Mouse (Mus musculus): ENCODE measurements around the gene Slc4a1.

Slc4a1 gene

DNA sequence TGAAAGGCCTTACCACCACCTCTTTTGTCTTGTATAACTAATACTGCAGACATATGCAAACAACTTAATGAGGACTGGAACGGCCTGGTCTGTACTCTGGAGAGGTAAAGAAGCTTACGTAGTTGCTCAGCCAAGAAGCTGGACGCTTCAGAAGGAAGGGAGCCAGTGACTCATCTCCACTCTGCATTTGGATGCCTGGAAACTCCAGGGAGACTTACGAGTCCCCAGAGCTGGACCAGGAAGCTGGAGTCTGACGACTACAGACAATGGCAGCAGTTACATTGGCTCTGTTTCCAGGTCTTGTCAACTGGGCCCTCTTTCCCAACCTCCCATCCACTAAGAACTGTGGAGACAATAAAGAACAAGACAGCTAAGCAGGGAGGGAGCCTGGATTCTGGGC lies 38.8 kb downstream of the Slc4a1 start:
- no peak for DNase-seq (ENCODE audit: low read depth, low spot score)

GRCm38 (mm10) chr11:102323516-102323915 lies 42.5 kb downstream of the Slc4a1 start:
- no peak for DNase-seq (ENCODE audit: low read depth, low spot score)

DNA sequence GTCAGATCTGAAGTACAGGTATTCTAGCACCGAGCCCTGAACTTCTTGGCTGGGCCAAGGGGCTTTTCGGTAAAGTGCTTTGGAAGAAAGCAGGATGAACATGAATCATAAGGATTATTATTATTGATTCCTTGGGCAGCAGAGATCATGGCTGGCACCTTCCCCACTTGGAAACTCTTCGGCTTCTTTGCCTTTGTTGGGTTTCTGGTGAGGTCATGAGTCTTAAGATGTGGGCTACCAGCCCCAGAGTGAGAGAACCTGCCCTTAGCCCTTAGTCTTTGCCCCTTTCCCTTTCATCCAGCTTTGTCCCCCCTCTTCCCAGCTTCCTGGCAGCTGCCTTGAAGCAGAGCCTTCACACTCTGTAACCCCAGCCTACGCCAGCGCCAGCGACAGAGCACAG lies 44.1 kb downstream of the Slc4a1 start:
- no peak for DNase-seq (ENCODE audit: low read depth, low spot score)

- DNase-seq (ENCODE audit: low read depth, low spot score) = peak; percentile 27
Measured at GRCm38 (mm10) chr11:102320686-102321005, 45.4 kb downstream of the Slc4a1 start.

DNA sequence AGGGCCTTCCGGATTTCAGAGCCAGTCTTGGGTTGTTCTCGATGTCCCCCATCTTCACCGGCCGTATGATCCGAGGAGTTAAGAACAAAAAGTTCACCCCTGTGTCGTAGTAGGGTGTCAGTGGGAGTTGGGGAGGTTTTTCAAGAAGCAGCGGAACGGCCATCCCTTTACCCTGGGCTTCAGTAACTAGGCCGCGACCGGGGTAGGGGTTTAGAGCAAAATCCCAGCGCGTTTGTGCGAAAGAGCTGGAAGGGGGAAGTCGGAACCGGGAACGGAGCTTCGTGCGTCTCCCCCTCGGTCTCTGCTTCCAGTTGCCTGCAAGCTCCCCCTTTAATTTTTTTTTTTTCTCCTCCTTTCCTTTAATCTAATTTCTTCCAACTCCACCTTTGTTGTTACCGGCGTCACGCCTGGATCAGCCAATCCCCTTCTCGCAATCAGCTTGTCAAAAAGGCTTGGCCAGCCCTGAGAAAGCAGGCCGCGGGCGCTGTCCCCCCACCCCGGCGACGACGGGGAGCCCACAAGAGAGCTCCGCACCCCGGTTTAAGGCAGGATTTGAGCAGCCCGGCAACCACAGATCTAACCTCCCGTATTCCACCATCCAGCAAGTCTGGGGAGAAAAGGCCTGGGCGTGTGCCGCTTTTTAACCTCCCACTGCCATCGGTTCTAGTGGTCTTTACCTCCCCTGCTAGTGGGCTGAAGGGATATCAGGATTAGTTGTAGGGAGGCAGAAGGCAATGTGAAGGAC lies 45.9 kb downstream of the Slc4a1 start:
- peak; percentile 79 for DNase-seq (ENCODE audit: low read depth, low spot score)

- peak; percentile 81 for DNase-seq (ENCODE audit: low read depth, low spot score)
Measured at GRCm38 (mm10) chr11:102319410-102319792, 46.6 kb downstream of the Slc4a1 start, which contains the start of gene Ubtf. Ubtf (minus strand) TSS chr11:102319742.

DNA sequence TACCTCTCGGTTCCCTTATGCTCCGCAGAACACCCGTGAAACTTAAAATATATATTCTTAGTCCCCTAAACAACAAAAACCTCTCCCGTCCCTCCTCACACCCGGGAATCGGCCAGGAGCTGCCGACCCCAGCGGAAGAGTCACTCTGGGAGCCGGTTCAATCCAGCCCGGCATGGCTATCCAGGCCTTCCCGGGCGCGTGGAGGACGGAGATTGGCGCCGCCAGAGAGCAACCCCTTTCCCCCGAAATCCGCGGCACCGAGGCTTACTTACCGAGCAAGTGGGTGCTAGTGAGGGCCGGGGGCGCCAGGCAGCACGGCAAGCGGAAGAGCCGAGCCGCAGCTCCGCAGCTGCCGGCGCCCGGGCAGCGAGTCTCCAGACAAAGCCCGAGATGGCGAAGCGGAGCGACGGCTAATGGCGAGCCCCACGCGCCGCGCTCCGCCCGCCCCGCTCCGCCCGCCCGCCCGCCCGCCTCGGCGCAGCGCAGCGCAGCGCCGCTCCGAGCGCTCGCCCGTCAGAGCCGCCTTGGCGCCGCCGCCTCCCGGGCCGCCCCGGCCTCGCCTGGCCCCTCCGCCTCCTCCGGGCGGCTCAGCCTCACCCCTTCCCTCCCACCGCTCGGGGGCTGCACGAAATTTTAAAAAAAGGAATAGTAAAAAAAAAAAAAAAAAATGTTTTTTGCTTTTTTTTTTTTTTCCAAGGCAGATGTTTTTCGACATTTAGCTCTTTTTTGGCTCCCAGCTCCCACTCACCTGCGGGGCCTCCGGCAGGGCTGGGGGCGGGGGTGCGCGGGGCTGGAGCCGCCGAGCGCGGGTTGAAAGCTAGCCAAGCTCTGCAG lies 47.2 kb downstream of the Slc4a1 start:
- DNase-seq (ENCODE audit: low read depth, low spot score) = peak; percentile 55

- DNase-seq (ENCODE audit: low read depth, low spot score) = peak; percentile 73
Measured at GRCm38 (mm10) chr11:102317901-102318575, 48.0 kb downstream of the Slc4a1 start.

DNA sequence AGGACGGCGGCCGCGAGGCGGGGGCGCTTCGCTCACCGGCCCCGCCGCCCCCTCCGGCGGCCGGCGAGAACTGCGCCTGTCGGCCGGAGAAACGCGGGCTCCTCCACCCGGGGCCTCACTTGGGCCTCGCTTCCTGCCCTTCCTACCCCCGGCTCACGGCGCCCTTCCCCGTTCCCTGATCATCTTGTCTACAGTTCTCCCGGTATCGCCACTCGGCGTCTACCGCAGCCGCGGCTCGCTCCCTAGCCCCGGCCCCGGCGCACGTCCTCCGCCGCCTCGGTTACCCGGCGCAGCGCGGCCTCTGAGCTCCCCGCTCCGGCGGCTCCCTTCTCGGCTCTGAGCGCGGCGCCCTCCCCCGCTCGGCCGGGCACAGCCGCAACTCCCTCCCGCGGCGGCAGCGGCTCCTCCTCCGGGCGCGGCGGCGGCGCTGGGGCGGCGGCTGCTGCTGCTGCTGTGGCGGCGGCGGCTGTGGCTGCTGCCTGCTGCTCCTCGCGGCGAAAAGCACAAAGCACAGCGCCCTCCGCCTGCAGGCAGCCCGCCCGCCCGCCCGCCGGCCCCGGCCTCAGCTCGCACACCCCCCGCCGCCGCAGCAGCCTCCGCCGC lies 48.6 kb downstream of the Slc4a1 start:
- DNase-seq (ENCODE audit: low read depth, low spot score) = peak; percentile 71

- peak; percentile 84 for DNase-seq (ENCODE audit: low read depth, low spot score)
Measured at GRCm38 (mm10) chr11:102316572-102317297, 49.3 kb downstream of the Slc4a1 start.

DNA sequence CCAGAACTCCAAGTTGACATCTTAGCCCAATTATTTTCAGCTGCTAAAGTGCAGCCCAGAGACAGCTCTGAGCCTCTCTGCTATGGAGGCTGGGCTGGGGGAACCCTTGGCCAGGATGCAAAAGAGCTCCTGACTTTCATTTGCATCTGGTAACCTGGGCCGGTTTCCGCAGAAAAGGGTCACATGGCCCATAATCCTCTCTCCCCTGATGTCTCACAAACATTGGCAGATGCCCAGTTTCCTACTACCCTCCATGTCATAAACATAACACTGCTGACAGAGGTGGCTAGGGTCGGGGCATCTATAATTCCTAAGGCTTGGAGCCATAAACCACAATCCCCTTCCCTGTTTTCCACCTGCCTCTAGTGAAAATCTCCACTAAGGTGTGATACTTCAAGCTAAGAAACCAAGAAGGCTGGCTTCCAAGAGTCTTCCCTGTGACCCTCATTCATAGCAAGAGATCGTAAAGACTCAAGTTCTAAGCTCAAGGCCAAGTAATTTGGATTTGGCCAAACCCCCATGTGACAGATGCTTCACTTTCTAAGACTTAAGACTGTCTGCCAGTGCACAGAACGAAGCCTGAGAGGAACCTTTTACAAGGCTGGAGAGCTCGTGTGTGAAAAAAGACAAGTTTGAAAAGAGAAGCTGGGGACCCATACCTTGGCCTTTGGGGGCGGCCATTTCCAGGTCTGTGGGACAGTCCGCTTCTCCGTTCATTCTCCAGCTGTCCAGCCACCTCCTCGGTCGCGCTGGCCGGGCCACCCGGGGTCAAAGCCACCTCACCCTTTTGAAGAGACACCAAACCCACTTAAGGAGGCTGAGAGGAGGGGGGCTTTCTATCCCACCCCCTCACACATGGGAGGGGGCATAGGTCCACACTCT lies 50.1 kb downstream of the Slc4a1 start:
- no peak for DNase-seq (ENCODE audit: low read depth, low spot score)

DNA sequence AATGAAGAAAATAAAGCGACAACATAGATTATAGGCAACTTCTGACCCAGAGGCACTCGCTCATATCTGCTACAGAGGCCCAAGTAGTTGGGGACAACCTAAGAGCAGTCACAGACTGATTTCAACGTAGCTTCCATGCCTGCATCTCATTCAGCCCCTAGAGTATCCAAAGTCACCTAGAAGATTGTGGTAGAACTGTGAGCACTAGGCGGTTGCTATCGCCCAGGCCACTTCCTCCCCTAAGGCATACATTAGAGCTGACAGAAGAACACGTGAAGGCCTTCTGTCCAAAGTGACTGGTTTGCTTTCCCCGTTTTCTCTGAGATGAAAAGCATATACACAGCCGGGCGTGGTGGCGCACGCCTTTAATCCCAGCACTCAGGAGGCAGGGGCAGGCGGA lies 51.7 kb downstream of the Slc4a1 start:
- DNase-seq (ENCODE audit: low read depth, low spot score) = no peak

DNA sequence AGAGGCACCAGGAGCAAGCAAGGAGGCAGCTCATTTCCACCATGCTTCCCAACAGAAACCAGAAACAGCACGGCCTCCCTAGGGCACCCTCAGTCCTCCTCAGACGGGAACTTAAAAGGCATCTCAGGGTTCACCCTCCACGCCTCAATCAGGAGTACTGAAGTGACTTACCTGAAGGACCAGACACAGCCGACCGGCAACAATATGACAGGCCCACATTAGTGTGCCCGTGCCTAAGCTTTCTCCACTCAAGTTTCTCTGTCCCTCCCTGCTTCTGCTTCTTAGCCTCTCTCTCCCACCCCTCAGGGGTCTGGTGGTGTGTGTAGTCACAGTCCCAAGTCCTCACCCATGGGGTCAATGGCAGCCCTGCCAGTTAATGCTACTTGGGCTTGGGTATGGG lies 53.4 kb downstream of the Slc4a1 start:
- DNase-seq (ENCODE audit: low read depth, low spot score) = no peak

GRCm38 (mm10) chr11:102311966-102312365 lies 54.0 kb downstream of the Slc4a1 start:
- DNase-seq (ENCODE audit: low read depth, low spot score) = no peak

DNA sequence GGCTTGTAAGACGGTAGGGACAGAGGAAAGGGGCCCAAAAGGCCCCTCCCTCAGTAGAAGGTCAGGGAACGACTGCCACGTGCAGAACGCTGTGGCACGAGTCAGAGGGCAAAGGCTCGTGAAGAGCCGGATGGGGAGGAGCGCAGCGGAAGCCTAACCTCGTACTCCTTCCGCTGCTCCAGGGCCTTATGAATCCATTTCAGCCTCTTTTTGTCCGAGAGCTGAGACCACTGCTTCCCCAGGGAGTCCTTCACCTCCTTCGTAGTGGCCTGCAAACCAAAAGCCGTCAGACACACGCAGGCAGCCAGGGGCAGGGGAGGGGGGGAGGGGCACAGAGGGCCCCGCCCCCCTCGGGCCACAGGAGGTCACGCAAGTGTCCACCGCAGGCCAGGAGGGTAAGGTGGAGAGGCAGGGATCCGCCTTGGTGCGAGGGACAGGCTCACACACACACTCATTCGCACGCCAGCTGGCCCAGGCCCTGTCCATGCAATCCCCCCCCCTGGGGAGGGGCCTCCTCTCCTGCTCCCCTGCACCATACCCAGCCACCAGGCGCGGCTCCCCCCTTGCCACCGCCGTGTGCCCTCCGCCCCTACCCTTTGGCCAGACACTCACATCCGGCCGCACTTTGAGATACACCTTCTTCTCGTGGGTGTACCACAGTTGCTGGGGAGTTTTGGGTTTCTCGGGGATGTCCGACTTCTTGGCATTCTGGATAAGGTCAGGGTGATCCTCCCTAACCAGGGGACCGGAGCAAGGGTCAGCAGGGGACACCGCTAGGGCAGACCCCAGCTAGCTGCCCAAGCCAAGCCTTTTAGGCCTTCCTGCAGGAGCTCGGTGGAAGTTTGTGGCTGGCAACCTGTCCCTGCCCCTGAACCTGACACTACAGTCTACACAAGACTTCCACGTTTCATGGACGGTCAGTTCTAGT lies 55.0 kb downstream of the Slc4a1 start:
- no peak for DNase-seq (ENCODE audit: low read depth, low spot score)

DNA sequence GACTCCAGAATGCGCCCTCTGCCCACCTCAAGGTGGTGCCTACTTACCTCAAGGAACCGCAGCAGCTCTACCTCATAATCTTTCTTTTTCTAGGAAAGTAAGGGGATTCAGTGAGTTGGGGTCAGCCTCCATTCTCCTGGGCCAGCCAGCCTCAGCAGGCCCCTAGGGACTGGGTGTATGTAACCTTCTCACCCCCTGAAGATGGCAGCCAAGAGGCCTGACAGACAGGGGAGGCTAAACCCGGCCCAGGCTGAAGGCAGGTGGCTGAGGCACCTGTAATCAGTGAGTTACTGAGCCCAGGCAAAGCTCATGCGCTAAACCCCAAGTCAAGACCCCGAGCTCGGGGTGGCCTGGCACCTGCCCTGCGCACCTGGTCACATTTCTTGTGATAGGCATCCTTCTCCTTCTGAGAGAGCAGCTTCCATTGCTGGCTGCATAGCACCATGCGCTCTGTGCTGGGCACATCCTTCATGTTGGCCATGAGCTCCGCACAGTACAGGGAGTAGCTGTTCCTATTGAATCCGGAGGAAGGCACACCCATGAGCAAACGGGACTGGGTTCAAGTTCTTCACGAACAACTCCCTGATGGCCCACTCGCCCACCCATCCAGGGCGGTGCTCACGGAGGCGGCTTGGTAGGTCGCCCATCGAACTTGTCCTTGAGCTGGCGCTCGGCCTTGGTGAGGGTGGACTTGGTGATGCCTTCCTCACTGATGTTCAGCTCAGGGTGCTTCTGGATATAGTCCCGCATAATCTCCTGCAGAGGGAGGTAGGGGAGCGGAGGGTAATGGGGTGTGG lies 56.0 kb downstream of the Slc4a1 start:
- no peak for DNase-seq (ENCODE audit: low read depth, low spot score)

GRCm38 (mm10) chr11:102308979-102309378 lies 57.0 kb downstream of the Slc4a1 start:
- peak; percentile 97 for DNase-seq (ENCODE audit: low read depth, low spot score)

DNA sequence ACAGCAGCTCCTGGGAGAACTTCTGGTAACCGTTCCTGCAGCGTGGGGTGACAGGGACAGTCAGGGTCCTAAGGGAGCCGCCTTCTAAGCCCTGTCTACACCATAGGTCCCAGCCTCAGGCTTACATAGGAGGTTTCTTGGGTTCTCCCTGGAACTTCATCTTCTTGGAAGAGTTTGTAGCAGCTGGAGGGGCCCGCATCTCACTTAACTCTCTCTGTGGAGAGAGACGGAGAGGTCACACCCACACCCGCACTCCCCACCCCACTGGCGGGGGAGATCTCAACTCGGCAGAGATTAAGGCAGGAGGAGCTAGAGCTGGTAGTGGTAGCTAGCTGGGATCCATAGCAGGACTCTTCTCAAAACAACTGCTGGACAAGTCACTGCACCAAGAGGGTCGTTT lies 57.9 kb downstream of the Slc4a1 start:
- no peak for DNase-seq (ENCODE audit: low read depth, low spot score)
